Mouse (Mus musculus) hindbrain, embryonic 13.5 days (tissue): Measurements from ENCODE around the gene Clec2i. TPM values are rescaled to one million over a fixed set of nuclear protein-coding genes. Genes with fewer than 3 reads are reported as not detected.
"Not testable (repeated sequence)": the region's sequence is repeated elsewhere in the genome, so short reads cannot be mapped to it uniquely, and the experiment has no call there.

Source experiments
- ATAC-seq: fragments of 200-750 bp; cut with Nextera tagmentation; 2 replicates; pipeline ENCODE4 v1.8.0; 2017; ENCODE audit warnings: moderate TSS enrichment; ENCODE audit not compliant: low FRiP score
- H3K27ac ChIP-seq: fragments of 300-500 bp; sonication (generic); 2 replicates; pipeline ENCODE4 v1.5.1; 2015; ENCODE audit warnings: inconsistent platforms, mild to moderate bottlenecking, moderate library complexity
- H3K27me3 ChIP-seq: fragments of 300-500 bp; sonication (generic); 2 replicates; pipeline ENCODE4 v1.6.1; 2015; ENCODE audit warnings: mild to moderate bottlenecking, inconsistent platforms
- H3K36me3 ChIP-seq: fragments of 300-500 bp; sonication (generic); 2 replicates; pipeline ENCODE4 v1.6.1; 2015; ENCODE audit warnings: mild to moderate bottlenecking, inconsistent platforms
- H3K4me1 ChIP-seq: fragments of 300-500 bp; sonication (generic); replicated peaks from 2 replicates; pipeline ENCODE4 v1.6.1; 2015; ENCODE audit warnings: inconsistent platforms
- H3K4me2 ChIP-seq: fragments of 300-500 bp; sonication (generic); 2 replicates; pipeline ENCODE4 v1.6.1; 2015; ENCODE audit warnings: inconsistent platforms, mild to moderate bottlenecking, moderate library complexity
- H3K4me3 ChIP-seq: fragments of 300-500 bp; sonication (generic); 2 replicates; pipeline ENCODE4 v1.5.1; 2015; ENCODE audit warnings: mild to moderate bottlenecking, inconsistent platforms
- H3K9ac ChIP-seq: fragments of 300-500 bp; sonication (generic); 2 replicates; pipeline ENCODE4 v1.6.1; 2015; ENCODE audit warnings: mild to moderate bottlenecking, inconsistent platforms
- H3K9me3 ChIP-seq: fragments of 300-500 bp; sonication (generic); 2 replicates; pipeline ENCODE4 v1.6.1; 2016; ENCODE audit warnings: inconsistent platforms
- WGBS: fragments of 180-500 bp; shearing (Covaris S2); methylation state at CpG from one replicate; pipeline ENCODE4 v1.1.7; 2015; 5-methylcytosine and 5-hydroxymethylcytosine counted together
- polyA plus RNA-seq: library from polyadenylated mRNA; unstranded; fragments of >200 nt; fragmentation: Nextera tagmentation; extraction: Ambion mirVana; gene quantifications from 2 replicates; pipeline ENCODE4 v1.2.1, GENCODE M21; 2015

Clec2i gene
- polyA plus RNA-seq, 1 experiment from 2014 or later = not detected

GRCm38 (mm10) chr6:128871910-128872610, 15.3 kb upstream of the Clec2i start:
- Histone ChIP-seq H3K9me3 (peaks cover 7% of the 10 kb centered on the region; the same call in 1 of the 2 replicates), H3K9ac (no peak overlapping the region), H3K4me1 (no peaks in the 10 kb centered on the region), H3K4me2 (no peak overlapping the region), H3K4me3 (no peak overlapping the region), H3K27ac (no peak overlapping the region), H3K36me3 (no peaks in the 10 kb centered on the region), H3K27me3 (no peaks in the 10 kb centered on the region)
- ATAC-seq = no peak
- WGBS = 91% methylated on average over 1 of the region's 1 CpGs

- H3K4me3 ChIP-seq = no peak overlapping the region
- no peak for ATAC-seq
- no peaks in the 10 kb centered on the region for H3K4me1 ChIP-seq
- H3K27ac ChIP-seq = no peak overlapping the region
- no peaks in the 10 kb centered on the region for H3K36me3 ChIP-seq
- 79% methylated on average over 5 of the region's 5 CpGs for WGBS
- H3K27me3 ChIP-seq = no peaks in the 10 kb centered on the region
- no peaks in the 10 kb centered on the region for H3K9me3 ChIP-seq
- no peak overlapping the region for H3K4me2 ChIP-seq
- no peak overlapping the region for H3K9ac ChIP-seq
Measured at GRCm38 (mm10) chr6:128888834-128889233, 1.4 kb downstream of the Clec2i start.

GRCm38 (mm10) chr6:128890948-128891355, 3.6 kb downstream of the Clec2i start, which contains the start of gene BC035044:
Gene BC035044 (minus strand): TSS chr6:128891126.
- Histone ChIP-seq H3K4me3 (no peak within 1 kb of the TSS), H3K9ac (no peak within 1 kb of the TSS), H3K36me3 (no peaks in the 10 kb centered on the region), H3K27me3 (no peaks in the 10 kb centered on the region), H3K9me3 (no peaks in the 10 kb centered on the region), H3K4me1 (no peaks in the 10 kb centered on the region), H3K4me2 (no peak within 1 kb of the TSS), H3K27ac (no peak within 1 kb of the TSS)
- 65% methylated on average over 2 of the region's 2 CpGs for WGBS
- ATAC-seq = no peak

GRCm38 (mm10) chr6:128895404-128896001, 8.1 kb downstream of the Clec2i start:
- Histone ChIP-seq H3K9ac (no peak overlapping the region), H3K9me3 (no peaks in the 10 kb centered on the region), H3K27me3 (no peaks in the 10 kb centered on the region), H3K4me2 (no peak overlapping the region), H3K27ac (no peak overlapping the region), H3K36me3 (no peaks in the 10 kb centered on the region), H3K4me1 (no peaks in the 10 kb centered on the region), H3K4me3 (no peak overlapping the region)
- no peak for ATAC-seq
- 86% methylated on average over 3 of the region's 3 CpGs for WGBS

DNA sequence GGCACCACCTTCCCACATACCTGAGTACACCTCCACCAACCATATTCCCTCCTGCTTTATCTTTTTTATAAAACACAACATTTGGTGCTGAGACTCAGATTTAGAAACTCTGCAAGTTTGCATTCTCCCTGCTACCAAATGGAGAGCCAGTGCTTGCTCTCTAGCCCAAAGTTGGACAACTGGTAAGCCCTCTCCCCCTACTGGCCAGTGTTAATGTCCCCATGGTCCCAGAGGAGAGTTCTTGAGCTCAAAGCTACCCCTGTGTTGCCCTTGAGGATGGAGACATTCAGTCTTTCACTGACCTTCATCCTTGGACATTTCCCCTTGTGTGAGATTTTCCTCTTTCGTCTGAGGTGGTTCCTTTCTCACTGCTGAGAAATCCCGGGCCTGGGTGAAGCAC, 12.7 kb downstream of the Clec2i start:
- WGBS = 89% methylated on average over 2 of the region's 2 CpGs
- Histone ChIP-seq H3K4me2 (no peak overlapping the region), H3K9ac (no peak overlapping the region), H3K36me3 (no peaks in the 10 kb centered on the region), H3K27ac (no peak overlapping the region), H3K27me3 (no peaks in the 10 kb centered on the region), H3K9me3 (no peaks in the 10 kb centered on the region), H3K4me3 (no peak overlapping the region), H3K4me1 (no peaks in the 10 kb centered on the region)
- no peak for ATAC-seq

- not testable (repeated sequence) for H3K4me3 ChIP-seq, H3K4me1 ChIP-seq, H3K9me3 ChIP-seq, H3K27ac ChIP-seq, H3K4me2 ChIP-seq, H3K27me3 ChIP-seq, ATAC-seq, H3K36me3 ChIP-seq, H3K9ac ChIP-seq
- 94% methylated on average over 6 of the region's 6 CpGs for WGBS
Measured at GRCm38 (mm10) chr6:128900796-128901552, 13.6 kb downstream of the Clec2i start.

DNA sequence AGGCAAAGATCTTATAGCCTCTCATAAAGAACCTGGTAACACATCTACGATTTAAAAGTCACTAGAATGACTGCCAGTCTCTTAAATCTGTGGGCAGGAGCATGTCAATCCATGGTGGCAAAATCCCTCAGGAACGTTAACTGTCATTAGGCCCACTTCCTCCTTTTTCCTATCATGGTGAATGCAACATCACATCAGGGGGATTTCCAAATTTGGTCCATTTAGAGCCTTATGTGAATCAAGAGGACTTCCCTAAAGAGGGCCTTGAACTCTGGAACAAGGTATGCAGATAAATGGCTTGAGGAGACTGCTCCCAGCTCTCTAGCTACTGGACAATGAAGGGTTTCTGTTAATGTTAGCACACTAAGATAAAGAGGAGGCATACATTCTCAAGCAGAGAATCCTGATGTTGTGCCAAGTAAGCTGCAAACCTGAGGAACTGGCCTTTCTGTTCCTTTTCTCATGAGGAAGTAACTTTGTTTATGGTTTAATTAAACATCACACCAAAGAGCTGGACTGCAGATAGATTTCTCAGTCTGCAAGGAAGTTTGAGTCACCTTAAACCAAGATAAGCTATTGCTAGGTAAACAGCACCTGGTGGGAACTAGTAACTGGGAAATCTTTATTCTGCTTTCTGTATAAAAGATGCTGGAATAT, 26.3 kb downstream of the Clec2i start:
- no peaks in the 10 kb centered on the region for H3K4me1 ChIP-seq
- H3K27ac ChIP-seq = no peak overlapping the region
- no peaks in the 10 kb centered on the region for H3K36me3 ChIP-seq
- no peak for ATAC-seq
- no peak overlapping the region for H3K4me3 ChIP-seq
- no peaks in the 10 kb centered on the region for H3K9me3 ChIP-seq
- WGBS = 91% methylated on average over 2 of the region's 2 CpGs
- H3K4me2 ChIP-seq = no peak overlapping the region
- H3K27me3 ChIP-seq = no peaks in the 10 kb centered on the region
- no peak overlapping the region for H3K9ac ChIP-seq

- Histone ChIP-seq H3K36me3 (no peaks in the 10 kb centered on the region), H3K27me3 (no peaks in the 10 kb centered on the region), H3K4me1 (no peaks in the 10 kb centered on the region), H3K27ac (no peak overlapping the region), H3K4me3 (no peak overlapping the region), H3K4me2 (no peak overlapping the region), H3K9me3 (no peaks in the 10 kb centered on the region), H3K9ac (no peak overlapping the region)
- 89% methylated on average over 2 of the region's 2 CpGs for WGBS
- no peak for ATAC-seq
Measured at GRCm38 (mm10) chr6:128917322-128917721, 29.9 kb downstream of the Clec2i start.

DNA sequence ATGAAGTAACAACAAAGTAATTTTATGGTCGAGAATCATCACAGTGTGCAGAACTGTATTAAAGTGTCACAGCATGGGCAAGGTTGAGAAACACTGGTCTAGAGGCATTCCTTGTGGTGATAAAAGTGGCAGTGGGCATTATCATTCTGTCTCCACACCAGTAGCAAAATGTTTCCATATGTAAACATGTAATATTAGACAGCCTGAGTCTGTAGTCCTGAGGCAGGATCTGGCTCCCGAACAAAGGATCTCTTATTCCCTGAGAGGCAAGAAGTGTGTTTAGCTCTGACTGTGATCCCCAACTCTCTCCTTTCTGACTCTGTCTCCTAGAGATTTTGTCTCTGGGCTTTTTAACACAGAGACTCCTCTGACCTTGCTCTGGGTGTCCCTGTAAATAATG, 45.7 kb downstream of the Clec2i start:
- Histone ChIP-seq H3K36me3 (no peaks in the 10 kb centered on the region), H3K9me3 (no peaks in the 10 kb centered on the region), H3K4me2 (no peak overlapping the region), H3K9ac (no peak overlapping the region), H3K27me3 (no peaks in the 10 kb centered on the region), H3K4me3 (no peak overlapping the region), H3K4me1 (no peaks in the 10 kb centered on the region), H3K27ac (no peak overlapping the region)
- 80% methylated on average over 2 of the region's 2 CpGs for WGBS
- ATAC-seq = no peak

DNA sequence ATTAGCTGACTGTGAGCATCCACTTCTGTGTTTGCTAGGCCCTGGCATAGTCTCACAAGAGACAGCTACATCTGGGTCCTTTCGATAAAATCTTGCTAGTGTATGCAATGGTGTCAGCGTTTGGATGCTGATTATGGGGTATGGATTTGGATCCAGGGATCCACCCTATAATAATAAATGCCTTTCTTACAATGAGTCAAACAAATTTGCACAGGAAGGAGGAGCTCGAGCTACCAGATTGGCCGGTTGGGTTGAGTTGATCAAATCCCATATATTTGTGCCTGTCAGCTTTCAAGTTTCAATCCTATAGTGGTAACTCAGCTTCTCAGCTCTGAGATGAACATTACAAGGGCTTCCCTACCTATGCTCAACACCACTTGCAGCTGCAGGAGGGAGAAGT, 46.7 kb downstream of the Clec2i start, which contains the start of gene Clec2g:
TSS of gene Clec2g (plus strand) at position 301 of the 400 bp plus-strand sequence.
- H3K36me3 ChIP-seq, H3K9me3 ChIP-seq, H3K4me3 ChIP-seq, H3K4me1 ChIP-seq, H3K4me2 ChIP-seq, H3K27me3 ChIP-seq, H3K9ac ChIP-seq, H3K27ac ChIP-seq, ATAC-seq: not testable (repeated sequence)
- 93% methylated on average over 4 of the region's 4 CpGs for WGBS

DNA sequence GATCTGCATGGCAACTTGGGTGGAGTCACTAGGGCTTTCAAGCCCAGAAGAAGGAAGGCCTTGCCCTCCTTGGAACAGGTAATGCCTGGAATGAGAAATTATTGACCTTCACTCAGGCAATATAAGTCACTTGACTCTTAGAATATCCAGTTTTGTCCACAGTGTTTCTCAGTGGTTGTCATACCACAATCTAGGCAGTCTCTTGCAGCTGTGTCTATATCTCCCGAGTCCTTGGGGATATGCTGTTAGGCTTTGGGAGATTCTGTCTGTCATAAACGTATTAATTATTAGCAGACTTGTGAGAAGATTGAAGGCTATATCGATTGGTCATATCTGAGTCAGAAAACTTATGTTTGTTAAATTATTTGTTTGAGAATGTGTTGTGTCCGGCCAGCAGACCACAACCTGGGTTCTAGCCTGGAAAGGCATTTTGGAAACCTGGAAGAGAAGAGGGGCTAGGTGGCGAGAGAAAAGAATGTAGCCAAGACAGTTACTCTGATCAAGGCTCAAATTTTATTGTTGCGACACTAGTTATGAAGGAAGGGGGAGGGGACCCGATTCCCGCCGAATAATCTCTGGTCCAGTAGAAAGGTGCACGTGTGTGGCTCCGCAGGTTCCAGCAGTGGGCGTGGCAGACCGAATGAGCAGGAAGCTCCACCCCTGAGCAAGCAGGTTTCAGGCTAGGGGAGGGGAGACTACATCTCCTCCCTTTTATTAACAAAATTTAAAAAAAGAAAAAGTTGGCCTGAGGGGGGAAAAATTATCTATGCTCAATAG, 48.7 kb downstream of the Clec2i start:
- H3K36me3 ChIP-seq, H3K9ac ChIP-seq, H3K27ac ChIP-seq, H3K27me3 ChIP-seq, ATAC-seq, H3K4me3 ChIP-seq, H3K4me1 ChIP-seq, H3K9me3 ChIP-seq, H3K4me2 ChIP-seq: not testable (repeated sequence)
- 94% methylated on average over 4 of the region's 13 CpGs for WGBS
